Mouse (Mus musculus): Measurements from ENCODE around the gene Rab20.

- TF ChIP-seq CTCF (IDR thresholded peaks at IDR 0.05; ENCODE audit: low read depth, low read length) (no peak), POLR2A (IDR thresholded peaks at IDR 0.05; ENCODE audit: extremely low read depth, insufficient read depth, low read length) (no peak)
These were observed 16.7 kb downstream of the Rab20 start for GRCm38 (mm10) chr8:11461847-11462246.

Data from liver, adult 2 months (tissue).